Mouse (Mus musculus): ENCODE data around the gene Gm11937.
"Not testable (repeated sequence)": the region's sequence is repeated elsewhere in the genome, so short reads cannot be mapped to it uniquely, and the experiment has no call there.

- TF ChIP-seq CTCF (conservative IDR thresholded peaks at IDR 0.05; ENCODE audit: low read length); POU5F1 (IDR thresholded peaks at IDR 0.05; ENCODE audit: borderline replicate concordance, low read length); NANOG (IDR thresholded peaks at IDR 0.05; ENCODE audit: borderline replicate concordance, low read length): not testable (repeated sequence)
These were observed 48.5 kb upstream of the Gm11937 start, which contains the start of gene Gm11563 for GRCm38 (mm10) chr11:99658467-99659010.
